Mouse (Mus musculus) Patski (cell line): Measurements from ENCODE around the gene Ace. TPM values are rescaled to one million over a fixed set of nuclear protein-coding genes. Genes with fewer than 3 reads are reported as not detected.

Experiments
- ATAC-seq: fragments of 100-300 bp; one replicate; pipeline ENCODE4 v1.8.0; 2021
- CTCF ChIA-PET: fragments of 350-600 bp; sonication (Branson Sonifier 250); formaldehyde crosslinking; loops from one replicate; lab custom pipeline; 2022; ENCODE audit warnings: inconsistent platforms; lab: Charles Lee
- POLR2A ChIA-PET: fragments of 350-600 bp; sonication (Branson Sonifier 250); formaldehyde crosslinking; loops from one replicate; lab custom pipeline; 2022; ENCODE audit warnings: antibody characterized with exemption, inconsistent platforms; lab: Charles Lee
- DNase-seq: peaks from one replicate; pipeline ENCODE4 v3.0.0-alpha.2; 2011; ENCODE audit warnings: low read depth, low spot score
- H3K27me3 ChIP-seq: fragments of 371-371 bp; one replicate; pipeline ENCODE4 v1.5.1; 2021
- CTCF ChIP-seq: fragments of 100-300 bp; IDR thresholded peaks from one replicate; pipeline ENCODE4 v1.5.1; 2021
- in situ Hi-C: fragments of 300-500 bp; cut with MboI; formaldehyde crosslinking; loops from 3 replicates; pipeline ENCODE4 v1.11.1; 2018; ENCODE audit warnings: low pct_unique_long_range_greater_than_20kb, mixed read lengths
- polyA plus RNA-seq: library from polyadenylated mRNA; unstranded; gene quantifications from one replicate; pipeline ENCODE4 v1.2.3, GENCODE M21; 2021

Gene Ace
- polyA plus RNA-seq, 1 experiment from 2014 or later: 0.33 TPM

DNA sequence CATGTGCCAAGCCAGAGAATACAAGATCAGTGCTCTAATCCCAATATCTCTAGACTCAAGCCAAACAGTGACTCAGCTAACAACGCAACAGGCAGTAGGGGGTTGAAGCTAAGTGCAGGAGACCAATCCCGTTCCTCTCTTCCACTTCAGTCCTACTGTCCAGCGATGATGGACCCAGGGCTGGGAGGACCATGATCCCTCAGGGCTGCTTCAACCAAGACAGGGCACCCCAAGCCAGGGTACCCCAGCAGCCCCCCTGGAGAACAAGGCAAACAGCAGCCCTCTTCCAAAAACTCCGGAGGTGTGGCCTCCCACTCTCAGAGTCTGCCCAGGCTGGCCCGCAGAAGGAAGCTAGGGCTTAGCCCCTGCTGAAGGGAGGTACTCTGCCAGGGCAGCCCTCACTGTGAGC is 33.4 kb upstream of the Ace start:
- H3K27me3 ChIP-seq: no peaks in the 10 kb centered on the region
- no peak for TF ChIP-seq CTCF
- ChIA-PET POLR2A (no interaction called here), CTCF (no interaction called here)
- ATAC-seq (peak; percentile 27), DNase-seq (no peak)
- in situ Hi-C loops: loop anchor here (5.0 kb wide), 2 partner anchors 33 to 88 kb away; partner anchors contain the start of gene Ace

GRCm38 (mm10) chr11:105934816-105935215 is 32.9 kb upstream of the Ace start:
- ATAC-seq (no peak), DNase-seq (no peak)
- TF ChIP-seq CTCF: no peak
- POLR2A ChIA-PET: interaction anchor here (0.6 to 1.5 kb wide), 2 partner anchors 14 to 503 kb away, joined by 3 read pairs; no protein-coding TSS in a partner anchor
- CTCF ChIA-PET: no interaction called here
- H3K27me3 ChIP-seq: no peaks in the 10 kb centered on the region
- in situ Hi-C loops: loop anchor here (5.0 kb wide), 2 partner anchors 32 to 87 kb away; partner anchors contain the start of gene Ace

DNA sequence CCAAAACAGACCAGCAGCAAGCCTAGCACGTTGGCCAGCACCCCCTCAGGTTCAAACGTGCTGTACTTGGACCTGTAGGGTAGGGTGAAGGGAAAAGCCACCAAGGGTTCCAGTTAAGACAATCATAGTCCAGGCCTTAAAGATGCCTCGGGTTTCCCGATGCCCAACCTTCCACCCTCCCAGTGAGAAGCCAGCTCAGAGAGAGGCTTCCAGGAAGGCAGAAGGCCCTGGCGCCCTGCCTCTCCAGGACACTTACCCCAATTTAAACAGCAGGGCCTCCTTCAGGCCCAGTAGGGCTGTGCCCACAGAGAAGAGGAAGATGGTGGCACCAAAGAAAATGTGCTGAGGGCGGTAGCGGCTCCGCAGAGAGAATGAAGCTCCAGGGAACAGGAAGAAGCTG is 32.2 kb upstream of the Ace start:
- ChIA-PET POLR2A (interaction anchor here (1.5 kb wide), 1 partner anchor 13 kb away, joined by 3 read pairs; no protein-coding TSS in a partner anchor), CTCF (interaction anchor here (1.3 kb wide), 1 partner anchor 8 kb away, joined by 3 read pairs; no protein-coding TSS in a partner anchor)
- no peaks in the 10 kb centered on the region for H3K27me3 ChIP-seq
- ATAC-seq: no peak
- in situ Hi-C loops: no loop called here
- no peak for DNase-seq
- TF ChIP-seq CTCF: no peak

GRCm38 (mm10) chr11:105936200-105936599 is 31.5 kb upstream of the Ace start:
- in situ Hi-C loops: no loop called here
- TF ChIP-seq CTCF: no peak
- no peak for DNase-seq
- ATAC-seq: no peak
- POLR2A ChIA-PET: interaction anchor here (1.5 kb wide), 1 partner anchor 12 kb away, joined by 3 read pairs; no protein-coding TSS in a partner anchor
- CTCF ChIA-PET: interaction anchor here (1.3 kb wide), 1 partner anchor 9 kb away, joined by 3 read pairs; no protein-coding TSS in a partner anchor
- H3K27me3 ChIP-seq: no peaks in the 10 kb centered on the region

DNA sequence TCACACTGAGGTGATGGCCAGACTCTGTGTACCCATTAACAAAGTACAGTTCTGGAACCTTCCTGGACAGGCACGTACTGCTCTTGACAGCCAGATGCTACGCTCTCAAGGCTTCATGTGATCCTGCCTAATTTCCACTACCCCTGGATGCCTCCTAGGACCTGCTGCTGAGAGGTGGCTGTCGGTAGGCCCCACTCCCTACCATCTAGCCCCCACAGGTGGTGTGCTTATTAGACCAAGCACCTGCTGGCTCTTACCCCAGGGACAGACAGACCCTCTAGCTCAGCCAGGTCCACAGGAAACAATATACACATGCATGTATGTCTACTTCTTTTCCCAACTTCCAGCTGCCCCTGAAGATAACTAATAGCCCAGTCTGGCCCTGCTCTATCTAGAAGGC is 30.8 kb upstream of the Ace start:
- ATAC-seq (no peak), DNase-seq (no peak)
- H3K27me3 ChIP-seq: no peaks in the 10 kb centered on the region
- in situ Hi-C loops: no loop called here
- ChIA-PET POLR2A (no interaction called here), CTCF (no interaction called here)
- TF ChIP-seq CTCF: no peak

- no peak for TF ChIP-seq CTCF
- CTCF ChIA-PET: interaction anchor here (0.8 kb wide), 1 partner anchor 88 kb away, joined by 3 read pairs; no protein-coding TSS in a partner anchor
Measured at GRCm38 (mm10) chr11:105938771-105939170, 29.0 kb upstream of the Ace start.

GRCm38 (mm10) chr11:105941973-105942372 is 25.8 kb upstream of the Ace start:
- POLR2A ChIA-PET: no interaction called here
- CTCF ChIA-PET: interaction anchor here (1.4 kb wide), 1 partner anchor 11 kb away, joined by 6 read pairs; no protein-coding TSS in a partner anchor
- no peaks in the 10 kb centered on the region for H3K27me3 ChIP-seq
- DNase-seq (no peak), ATAC-seq (no peak)
- TF ChIP-seq CTCF: no peak
- in situ Hi-C loops: no loop called here

More at GRCm38 (mm10) chr11:105938771-105939170, 29.0 kb upstream of the Ace start:
- POLR2A ChIA-PET: no interaction called here
- in situ Hi-C loops: no loop called here
- H3K27me3 ChIP-seq: no peaks in the 10 kb centered on the region
- no peak for DNase-seq
- no peak for ATAC-seq

GRCm38 (mm10) chr11:105943133-105944102 is 24.3 kb upstream of the Ace start:
- no peaks in the 10 kb centered on the region for H3K27me3 ChIP-seq
- ATAC-seq: no peak
- ChIA-PET POLR2A (interaction anchor here (0.6 kb wide), 1 partner anchor 152 kb away, joined by 10 read pairs; no protein-coding TSS in a partner anchor), CTCF (interaction anchor here (1.0 kb wide), 1 partner anchor 12 kb away, joined by 3 read pairs; no protein-coding TSS in a partner anchor)
- no peak for TF ChIP-seq CTCF
- in situ Hi-C loops: no loop called here
- no peak for DNase-seq

GRCm38 (mm10) chr11:105944126-105944621 is 23.6 kb upstream of the Ace start:
- in situ Hi-C loops: no loop called here
- ATAC-seq: peak; percentile 12
- POLR2A ChIA-PET: interaction anchor here (0.7 kb wide), 1 partner anchor 93 kb away, joined by 3 read pairs; no protein-coding TSS in a partner anchor
- TF ChIP-seq CTCF: no peak
- CTCF ChIA-PET: interaction anchor here (1.0 kb wide), 1 partner anchor 9 kb away, joined by 3 read pairs; the partner anchor contains the start of gene Cyb561
- DNase-seq: no peak
- no peaks in the 10 kb centered on the region for H3K27me3 ChIP-seq
